Mouse (Mus musculus) liver, embryonic 16.5 days (tissue): Measurements from ENCODE around the gene Prr15l. TPM values are rescaled to one million over a fixed set of nuclear protein-coding genes. Genes with fewer than 3 reads are reported as not detected.

Experiments used
- ATAC-seq: fragments of 200-750 bp; cut with Nextera tagmentation; 2 replicates; pipeline ENCODE4 v1.8.0; 2017; ENCODE audit warnings: low read depth, mild to moderate bottlenecking, moderate number of reproducible peaks, moderate library complexity
- H3K27ac ChIP-seq: fragments of 300-500 bp; sonication (generic); 2 replicates; pipeline ENCODE4 v1.5.1; 2014; ENCODE audit warnings: mild to moderate bottlenecking, low read length
- H3K27me3 ChIP-seq: fragments of 300-500 bp; sonication (generic); 2 replicates; pipeline ENCODE4 v1.6.1; 2014; ENCODE audit warnings: low read depth, low read length, mixed read lengths; ENCODE audit not compliant: control insufficient read depth, insufficient read depth
- H3K36me3 ChIP-seq: fragments of 300-500 bp; sonication (generic); 2 replicates; pipeline ENCODE4 v1.6.1; 2014; ENCODE audit warnings: mild to moderate bottlenecking; ENCODE audit not compliant: control insufficient read depth, insufficient read depth
- H3K4me1 ChIP-seq: fragments of 300-500 bp; sonication (generic); 2 replicates; pipeline ENCODE4 v1.6.1; 2014; ENCODE audit warnings: low read depth, low read length, mixed read lengths; ENCODE audit not compliant: control insufficient read depth
- H3K4me2 ChIP-seq: fragments of 300-500 bp; sonication (generic); 2 replicates; pipeline ENCODE4 v1.6.1; 2014; ENCODE audit warnings: low read depth, low read length, mixed read lengths
- H3K4me3 ChIP-seq: fragments of 300-500 bp; sonication (generic); 2 replicates; pipeline ENCODE4 v1.5.1; 2014; ENCODE audit warnings: low read depth, mild to moderate bottlenecking, low read length
- H3K9ac ChIP-seq: fragments of 300-500 bp; sonication (generic); 2 replicates; pipeline ENCODE4 v1.6.1; 2014; ENCODE audit warnings: low read depth, low read length
- H3K9me3 ChIP-seq: fragments of 300-500 bp; sonication (generic); replicated peaks from 2 replicates; pipeline ENCODE4 v1.6.1; 2016; ENCODE audit warnings: low read length; ENCODE audit not compliant: control insufficient read depth
- WGBS: fragments of 180-500 bp; shearing (Covaris S2); extraction: QIAGEN DNeasy Blood & Tissue Kit; methylation state at CpG from one replicate; pipeline ENCODE4 v1.1.7; 2014; ENCODE audit not compliant: insufficient replicate concordance; 5-methylcytosine and 5-hydroxymethylcytosine counted together
- polyA plus RNA-seq: library from polyadenylated mRNA; unstranded; fragments of >200 nt; fragmentation: Nextera tagmentation; extraction: Ambion mirVana; gene quantifications from 2 replicates; pipeline ENCODE4 v1.2.1, GENCODE M21; 2015

The Prr15l gene
- polyA plus RNA-seq, 1 experiment from 2014 or later, result 7.1 TPM

DNA sequence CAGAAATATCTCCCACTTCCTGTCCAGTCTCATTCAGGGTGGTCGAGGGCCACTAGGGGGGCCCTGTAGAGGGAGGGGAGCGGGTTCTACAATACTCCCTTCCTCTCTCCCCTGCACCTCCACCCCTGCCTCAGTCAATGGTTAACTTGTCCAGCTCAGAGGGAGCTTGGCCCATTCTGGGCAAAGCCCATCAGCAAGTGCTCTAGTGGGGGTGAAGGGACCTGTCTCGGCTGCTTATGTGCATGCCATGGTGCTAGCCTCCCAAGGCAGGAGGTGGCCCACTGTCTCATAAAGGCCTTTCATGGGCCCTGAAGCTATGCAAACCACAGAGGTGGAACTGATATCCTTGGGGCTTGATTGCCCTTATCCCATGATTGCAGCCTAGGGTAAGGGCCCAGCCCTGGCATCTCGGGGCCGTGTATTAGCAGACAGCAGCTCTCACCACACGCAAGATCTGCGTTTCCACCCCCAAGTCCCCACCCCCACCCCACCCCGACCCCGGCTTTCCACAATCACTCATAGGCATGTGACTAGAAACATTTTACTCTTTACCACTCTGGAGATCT, 1.9 kb downstream of the Prr15l start:
- peak overlapping the region; percentile 80 for H3K27ac ChIP-seq
- H3K9me3 ChIP-seq, result no peaks in the 10 kb centered on the region
- H3K4me1 ChIP-seq, result peaks cover 88% of the 10 kb centered on the region
- H3K27me3 ChIP-seq, result no peaks in the 10 kb centered on the region
- peak overlapping the region; percentile 56 for H3K9ac ChIP-seq
- peak; percentile 54 for ATAC-seq
- H3K4me3 ChIP-seq, result peak overlapping the region; percentile 26; the same call in 1 of the 2 replicates
- 18% methylated on average over 9 of the region's 9 CpGs for WGBS
- H3K4me2 ChIP-seq, result peak overlapping the region; percentile 35
- H3K36me3 ChIP-seq, result no peaks in the 10 kb centered on the region

DNA sequence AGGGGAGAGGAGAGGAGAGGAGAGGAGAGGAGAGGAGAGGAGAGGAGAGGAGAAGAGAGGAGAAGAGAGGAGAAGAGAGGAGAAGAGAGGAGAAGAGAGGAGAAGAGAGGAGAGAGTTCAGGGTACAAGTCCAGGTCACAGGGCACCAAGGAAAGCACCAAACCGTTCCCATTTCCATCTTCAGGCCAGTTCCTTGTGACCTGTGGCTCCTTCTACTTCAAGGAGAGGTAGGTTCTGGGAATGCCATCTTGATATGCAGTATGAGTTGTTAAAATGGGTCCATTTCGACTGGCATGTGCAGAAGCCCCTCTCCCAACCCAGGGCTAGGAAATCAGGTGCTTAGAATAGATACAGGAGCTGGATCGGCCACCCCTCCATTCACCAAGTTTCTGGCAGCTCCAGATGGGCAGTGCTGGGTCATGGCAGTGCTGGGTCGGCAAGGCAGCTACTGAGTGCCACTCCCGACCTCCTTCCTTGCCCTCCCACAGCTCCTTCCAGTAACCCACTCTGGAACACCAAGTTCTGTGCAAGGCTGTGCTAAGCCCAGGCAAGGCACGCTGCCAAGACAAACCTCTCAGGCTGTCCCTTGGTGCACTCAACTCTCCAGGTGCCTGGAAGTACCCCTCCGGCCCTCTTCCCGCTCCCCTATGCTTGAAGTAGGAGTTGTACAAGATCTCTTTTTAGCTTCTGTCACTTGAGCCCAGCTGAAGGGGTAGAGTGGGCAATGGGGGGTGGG, 3.6 kb downstream of the Prr15l start:
- peak overlapping the region; percentile 70 for H3K27ac ChIP-seq
- no peaks in the 10 kb centered on the region for H3K27me3 ChIP-seq
- H3K4me1 ChIP-seq, result peaks cover 87% of the 10 kb centered on the region
- ATAC-seq, result no peak
- H3K36me3 ChIP-seq, result peaks cover under 1% of the 10 kb centered on the region; the same call in 1 of the 2 replicates
- H3K4me2 ChIP-seq, result no peak overlapping the region
- H3K4me3 ChIP-seq, result no peak overlapping the region
- 65% methylated on average over 8 of the region's 8 CpGs for WGBS
- no peaks in the 10 kb centered on the region for H3K9me3 ChIP-seq
- peak overlapping the region; percentile 37 for H3K9ac ChIP-seq

DNA sequence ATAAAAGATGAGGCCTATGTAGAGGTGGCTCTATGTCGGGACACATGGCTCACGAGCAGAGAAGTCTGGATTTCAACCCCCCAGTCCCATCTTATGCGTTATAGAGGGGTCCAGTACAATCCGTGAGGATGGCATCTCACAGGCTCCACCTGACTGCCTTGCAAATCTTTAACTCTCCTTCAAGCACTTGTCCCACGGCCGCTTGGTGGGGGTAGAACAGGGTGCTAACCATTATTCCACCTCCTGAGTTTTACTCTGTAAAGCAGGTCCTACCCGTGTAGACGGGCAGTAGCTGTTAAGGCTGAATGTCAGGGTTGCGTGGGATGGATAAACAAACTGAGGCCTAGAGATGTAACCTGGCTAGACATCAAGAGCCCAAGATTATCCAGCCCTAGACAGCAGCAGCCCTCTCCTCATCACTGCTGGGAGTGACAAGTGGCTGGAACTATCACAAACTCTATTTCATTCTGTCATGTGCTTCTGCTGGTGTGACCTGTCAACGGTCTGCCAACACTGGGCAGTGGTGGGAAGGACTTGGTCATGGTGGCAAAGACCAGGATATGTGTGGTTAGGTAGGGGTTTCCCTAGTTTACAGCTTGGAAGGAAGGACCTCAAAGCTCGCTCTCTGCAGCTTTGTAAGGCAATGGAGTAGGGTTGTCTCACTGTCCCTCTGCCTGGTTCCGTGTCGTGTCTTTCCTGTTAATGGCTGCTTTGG, 5.8 kb downstream of the Prr15l start:
- no peaks in the 10 kb centered on the region for H3K9me3 ChIP-seq
- H3K27ac ChIP-seq, result peak overlapping the region; percentile 87
- no peak overlapping the region for H3K9ac ChIP-seq
- H3K36me3 ChIP-seq, result peaks cover 18% of the 10 kb centered on the region
- ATAC-seq, result no peak
- WGBS, result 76% methylated on average over 13 of the region's 13 CpGs
- no peak overlapping the region for H3K4me2 ChIP-seq
- peaks cover 87% of the 10 kb centered on the region for H3K4me1 ChIP-seq
- H3K27me3 ChIP-seq, result no peaks in the 10 kb centered on the region
- no peak overlapping the region for H3K4me3 ChIP-seq

DNA sequence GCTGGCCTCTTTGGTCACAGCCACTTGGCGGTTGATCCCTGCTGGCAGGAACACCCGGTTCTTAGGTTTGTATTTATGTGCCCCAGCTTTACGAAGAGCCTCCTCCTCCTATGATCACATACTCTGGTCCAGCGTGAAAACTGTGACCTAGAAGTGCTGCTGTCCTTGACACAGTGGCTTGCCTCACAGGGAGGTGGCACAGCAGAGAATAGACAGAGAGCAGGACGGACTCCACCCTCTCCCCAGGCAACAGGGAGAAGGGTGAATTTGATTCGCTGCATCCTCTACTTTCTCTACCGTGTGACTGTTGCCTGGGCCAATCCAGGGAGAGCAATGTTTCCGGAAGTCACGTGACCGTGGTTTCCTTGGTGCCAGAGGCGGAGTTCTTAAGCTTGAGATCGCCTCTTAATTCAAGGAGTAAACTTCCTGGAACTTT, 7.0 kb downstream of the Prr15l start:
- H3K36me3 ChIP-seq, result peaks cover 30% of the 10 kb centered on the region
- no peaks in the 10 kb centered on the region for H3K9me3 ChIP-seq
- peaks cover 87% of the 10 kb centered on the region for H3K4me1 ChIP-seq
- ATAC-seq, result peak; percentile 93
- WGBS, result 21% methylated on average over 12 of the region's 12 CpGs
- H3K9ac ChIP-seq, result peak overlapping the region; percentile 32; the same call in 1 of the 2 replicates
- H3K27me3 ChIP-seq, result no peaks in the 10 kb centered on the region
- peak overlapping the region; percentile 49 for H3K4me2 ChIP-seq
- H3K4me3 ChIP-seq, result peak overlapping the region; percentile 24
- peak overlapping the region; percentile 98 for H3K27ac ChIP-seq

DNA sequence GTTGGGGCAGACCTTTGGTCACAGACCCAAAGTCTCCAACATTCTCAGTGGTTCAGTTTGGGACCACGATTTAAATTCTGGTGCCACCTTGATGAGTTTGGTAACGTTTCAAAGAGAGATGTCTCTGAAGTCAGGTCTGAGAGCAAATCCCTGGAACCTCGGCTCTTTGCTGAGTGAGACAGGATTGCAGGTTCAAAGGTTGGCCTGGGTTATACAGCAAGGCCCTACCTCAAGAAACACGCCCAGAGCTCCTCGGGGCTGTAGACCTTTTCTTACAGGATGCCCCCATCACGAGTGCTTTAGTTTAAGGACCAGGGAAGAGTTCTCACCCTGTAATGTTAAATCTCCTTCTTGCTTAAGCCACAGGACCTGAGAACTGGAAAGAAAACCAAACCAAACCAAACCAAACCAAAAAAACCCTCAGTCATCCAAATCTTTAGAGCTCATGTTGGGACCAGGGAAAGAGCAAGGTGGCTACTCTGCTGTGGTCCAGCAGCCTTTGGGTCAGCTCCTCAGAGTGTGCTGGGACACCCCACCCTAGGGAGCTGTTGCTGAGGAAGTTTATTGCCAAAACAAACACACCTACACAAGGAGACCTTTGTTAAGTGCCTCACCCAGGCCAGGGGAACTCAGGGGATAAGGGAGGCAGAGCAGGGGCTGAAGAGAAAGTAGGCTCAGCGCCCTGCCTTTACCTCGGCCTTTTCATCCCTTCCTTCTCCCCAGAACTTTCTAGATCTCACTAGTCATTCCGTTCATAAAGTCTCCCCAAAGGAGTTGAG, 8.2 kb downstream of the Prr15l start:
- no peak for ATAC-seq
- Histone ChIP-seq H3K4me1 (peaks cover 87% of the 10 kb centered on the region), H3K27me3 (no peaks in the 10 kb centered on the region), H3K36me3 (peaks cover 41% of the 10 kb centered on the region), H3K9me3 (no peaks in the 10 kb centered on the region), H3K9ac (0 out of 2 replicates have a peak overlapping the region, but pooled peaks have one; percentile 4), H3K27ac (peak overlapping the region; percentile 98), H3K4me3 (no peak overlapping the region), H3K4me2 (peak overlapping the region; percentile 46; the same call in 1 of the 2 replicates)
- WGBS, result 79% methylated on average over 9 of the region's 9 CpGs

DNA sequence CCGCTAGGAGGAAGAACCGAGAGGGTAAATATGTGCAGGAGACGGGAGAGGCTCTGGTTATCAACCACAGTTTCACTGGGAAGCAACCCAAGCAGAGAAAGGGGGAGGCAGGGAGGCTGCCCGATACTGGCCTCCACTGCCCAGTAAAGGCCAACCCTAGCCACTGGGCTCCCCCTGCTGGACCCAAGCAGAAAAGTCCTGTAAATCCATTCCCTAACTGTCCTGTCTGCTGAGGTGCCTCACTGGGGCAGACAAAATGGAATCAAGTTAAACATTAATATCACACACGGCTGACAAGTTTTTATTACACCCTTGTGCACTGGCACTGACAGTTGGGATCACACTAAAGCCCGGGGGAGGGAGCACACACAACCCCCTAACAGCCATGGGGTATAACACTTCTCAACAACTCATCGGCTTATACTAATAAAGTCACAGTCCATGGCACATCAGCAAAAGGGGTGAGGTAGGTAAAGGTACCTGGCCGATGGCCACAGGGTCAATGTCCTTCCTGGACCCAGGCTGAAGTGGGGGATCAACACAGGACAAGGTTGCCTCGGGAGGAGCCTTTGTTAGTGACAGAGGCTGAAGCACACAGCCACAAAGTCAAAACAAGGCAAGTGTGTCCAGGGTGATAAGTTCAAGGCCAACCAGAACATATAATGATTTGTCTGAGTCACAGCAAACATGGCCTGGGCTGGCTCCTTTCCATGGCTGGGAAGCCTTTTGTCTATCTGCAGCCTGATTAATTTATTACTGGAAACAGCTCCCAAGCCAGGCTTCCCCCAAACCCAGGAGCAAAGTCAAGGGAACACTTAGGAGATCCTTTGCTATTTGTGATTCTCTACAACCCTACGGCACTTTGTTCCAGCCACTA, 9.9 kb downstream of the Prr15l start:
- H3K9ac ChIP-seq, result peak overlapping the region; percentile 95
- no peaks in the 10 kb centered on the region for H3K27me3 ChIP-seq
- no peaks in the 10 kb centered on the region for H3K9me3 ChIP-seq
- peak overlapping the region; percentile 97 for H3K4me2 ChIP-seq
- 43% methylated on average over 10 of the region's 10 CpGs for WGBS
- peak overlapping the region; percentile 98 for H3K27ac ChIP-seq
- H3K36me3 ChIP-seq, result peaks cover 42% of the 10 kb centered on the region
- ATAC-seq, result peak; percentile 46
- H3K4me3 ChIP-seq, result peak overlapping the region; percentile 80
- H3K4me1 ChIP-seq, result peaks cover 79% of the 10 kb centered on the region

DNA sequence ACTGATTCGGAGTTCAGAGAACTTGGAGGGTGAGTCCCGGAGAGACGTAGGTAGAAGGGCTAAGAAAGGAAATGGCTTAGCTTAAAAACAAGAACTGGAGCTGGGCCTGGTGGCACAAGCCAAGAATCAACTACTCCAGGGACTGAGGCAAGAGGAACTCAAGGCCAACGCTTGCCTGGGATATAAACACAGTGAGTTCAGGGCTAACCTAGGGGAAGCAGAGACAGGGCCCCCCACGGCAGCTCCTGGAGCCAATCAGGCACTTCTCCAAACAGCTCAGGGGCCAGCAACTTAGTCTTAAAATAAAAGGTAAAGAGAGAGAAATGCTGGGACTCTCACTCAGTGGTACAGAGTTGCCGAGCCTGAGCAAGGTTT, 10.5 kb downstream of the Prr15l start:
- Histone ChIP-seq H3K27ac (peak overlapping the region; percentile 98), H3K9ac (peak overlapping the region; percentile 95), H3K4me2 (peak overlapping the region; percentile 97), H3K27me3 (no peaks in the 10 kb centered on the region), H3K4me1 (peaks cover 73% of the 10 kb centered on the region), H3K4me3 (peak overlapping the region; percentile 80), H3K36me3 (peaks cover 42% of the 10 kb centered on the region), H3K9me3 (no peaks in the 10 kb centered on the region)
- ATAC-seq, result no peak
- 76% methylated on average over 6 of the region's 6 CpGs for WGBS
